Mouse (Mus musculus) kidney, embryonic 15.5 days (tissue): Measurements from ENCODE around the gene Polh. TPM values are rescaled to one million over a fixed set of nuclear protein-coding genes. Genes with fewer than 3 reads are reported as not detected.

Experiments
- ATAC-seq: fragments of 200-750 bp; cut with Nextera tagmentation; replicated peaks from 2 replicates; pipeline ENCODE4 v1.8.0; 2017; ENCODE audit warnings: moderate TSS enrichment; ENCODE audit not compliant: low FRiP score
- H3K27ac ChIP-seq: fragments of 300-500 bp; sonication (generic); 2 replicates; pipeline ENCODE4 v1.5.1; 2015; ENCODE audit warnings: mild to moderate bottlenecking, inconsistent platforms
- H3K27me3 ChIP-seq: fragments of 300-500 bp; sonication (generic); 2 replicates; pipeline ENCODE4 v1.6.1; 2015; ENCODE audit warnings: inconsistent platforms
- H3K36me3 ChIP-seq: fragments of 300-500 bp; sonication (generic); 2 replicates; pipeline ENCODE4 v1.6.1; 2015; ENCODE audit warnings: inconsistent platforms
- H3K4me1 ChIP-seq: fragments of 300-500 bp; sonication (generic); 2 replicates; pipeline ENCODE4 v1.6.1; 2015; ENCODE audit warnings: inconsistent platforms
- H3K4me2 ChIP-seq: fragments of 300-500 bp; sonication (generic); 2 replicates; pipeline ENCODE4 v1.6.1; 2015; ENCODE audit warnings: moderate library complexity, mild to moderate bottlenecking, inconsistent platforms
- H3K4me3 ChIP-seq: fragments of 300-500 bp; sonication (generic); replicated peaks from 2 replicates; pipeline ENCODE4 v1.5.1; 2015; ENCODE audit warnings: mild to moderate bottlenecking, inconsistent platforms
- H3K9ac ChIP-seq: fragments of 300-500 bp; sonication (generic); 2 replicates; pipeline ENCODE4 v1.6.1; 2015; ENCODE audit warnings: mild to moderate bottlenecking, inconsistent platforms
- H3K9me3 ChIP-seq: fragments of 300-500 bp; sonication (generic); replicated peaks from 2 replicates; pipeline ENCODE4 v1.6.1; 2016; ENCODE audit warnings: inconsistent platforms
- WGBS: fragments of 180-500 bp; shearing (Covaris S2); methylation state at CpG from one replicate; pipeline ENCODE4 v1.1.7; 2015; ENCODE audit warnings: mixed read lengths; 5-methylcytosine and 5-hydroxymethylcytosine counted together
- polyA plus RNA-seq: library from polyadenylated mRNA; unstranded; fragments of >200 nt; fragmentation: Nextera tagmentation; extraction: Ambion mirVana; gene quantifications from 2 replicates; pipeline ENCODE4 v1.2.1, GENCODE M21; 2015

The Polh gene
- polyA plus RNA-seq, 1 experiment from 2014 or later = 17.0 TPM

DNA sequence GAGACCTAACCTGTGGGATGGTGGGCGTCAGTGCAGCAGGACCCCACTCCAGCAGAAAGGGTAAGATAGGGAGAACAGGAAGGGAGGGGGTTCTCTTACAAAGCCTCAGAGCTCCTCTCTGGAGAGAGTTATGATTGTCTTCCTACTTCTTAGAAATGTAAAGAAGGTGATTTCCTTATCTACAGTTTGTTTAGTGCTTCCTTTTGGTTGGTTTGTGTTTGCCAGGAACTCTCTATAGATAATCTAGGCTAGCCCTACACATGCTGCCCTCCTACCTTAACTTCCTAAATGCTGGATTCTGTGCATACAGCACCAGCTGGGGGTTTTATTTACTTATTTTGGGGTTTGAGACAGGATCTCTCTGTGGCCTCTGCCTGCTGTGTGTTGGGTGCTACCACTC, 33.6 kb upstream of the Polh start:
- no peak for ATAC-seq
- H3K4me3 ChIP-seq = no peak overlapping the region
- no peaks in the 10 kb centered on the region for H3K4me1 ChIP-seq
- peaks cover 89% of the 10 kb centered on the region for H3K36me3 ChIP-seq
- no peaks in the 10 kb centered on the region for H3K27me3 ChIP-seq
- H3K27ac ChIP-seq = no peak overlapping the region
- WGBS = 92% methylated on average over 1 of the region's 1 CpGs
- H3K4me2 ChIP-seq = no peak overlapping the region
- H3K9me3 ChIP-seq = no peaks in the 10 kb centered on the region
- H3K9ac ChIP-seq = no peak overlapping the region

DNA sequence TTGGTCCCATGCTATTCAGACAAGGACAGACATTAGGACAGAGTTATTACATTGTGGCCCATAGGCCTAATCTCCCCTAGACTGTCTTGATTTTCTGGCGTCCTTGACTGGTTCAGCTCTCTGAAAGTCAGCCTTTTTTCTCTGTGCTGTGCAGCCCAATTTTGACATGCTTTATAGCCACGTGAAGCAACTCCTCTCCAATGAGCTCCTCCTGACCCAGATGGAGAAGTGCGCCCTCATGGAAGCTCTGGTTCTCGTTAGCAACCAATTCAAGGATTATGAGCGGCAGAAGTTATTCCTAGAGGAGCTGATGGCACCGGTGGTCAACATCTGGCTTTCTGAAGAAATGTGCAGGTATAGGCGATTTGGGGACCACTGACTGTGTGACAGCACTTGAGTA, 25.1 kb upstream of the Polh start:
- no peak for ATAC-seq
- H3K27ac ChIP-seq = no peak overlapping the region
- WGBS = 91% methylated on average over 7 of the region's 7 CpGs

DNA sequence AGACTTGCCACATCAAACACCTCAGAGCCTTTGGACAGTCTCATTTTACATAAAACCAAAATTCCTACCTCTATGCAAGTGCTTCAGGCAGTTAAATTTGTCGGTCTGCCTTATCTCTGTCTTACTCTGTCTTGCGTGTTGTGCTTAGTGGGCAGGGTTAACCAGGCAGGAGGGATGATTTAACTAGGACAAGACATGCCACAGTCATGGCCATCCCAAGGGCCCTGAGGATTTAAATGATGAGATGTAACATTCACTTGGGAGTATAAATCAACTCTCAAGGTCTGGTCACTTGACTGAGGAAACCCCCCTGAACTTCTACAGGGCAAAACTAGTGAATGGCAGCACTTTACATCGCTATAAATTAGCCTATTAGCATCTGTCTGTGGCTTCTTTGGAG, 19.2 kb upstream of the Polh start:
- Histone ChIP-seq H3K4me3 (no peak overlapping the region), H3K9ac (no peak overlapping the region), H3K4me2 (no peak overlapping the region), H3K36me3 (peaks cover 100% of the 10 kb centered on the region), H3K4me1 (no peaks in the 10 kb centered on the region), H3K9me3 (no peaks in the 10 kb centered on the region), H3K27ac (no peak overlapping the region), H3K27me3 (no peaks in the 10 kb centered on the region)
- no peak for ATAC-seq
- WGBS = 85% methylated on average over 3 of the region's 3 CpGs

More for the DNA sequence above, 25.1 kb upstream of the Polh start:
- H3K4me3 ChIP-seq = no peak overlapping the region
- H3K9me3 ChIP-seq = no peaks in the 10 kb centered on the region
- H3K4me2 ChIP-seq = no peak overlapping the region
- peaks cover 97% of the 10 kb centered on the region for H3K36me3 ChIP-seq
- H3K4me1 ChIP-seq = no peaks in the 10 kb centered on the region
- no peaks in the 10 kb centered on the region for H3K27me3 ChIP-seq
- H3K9ac ChIP-seq = no peak overlapping the region

DNA sequence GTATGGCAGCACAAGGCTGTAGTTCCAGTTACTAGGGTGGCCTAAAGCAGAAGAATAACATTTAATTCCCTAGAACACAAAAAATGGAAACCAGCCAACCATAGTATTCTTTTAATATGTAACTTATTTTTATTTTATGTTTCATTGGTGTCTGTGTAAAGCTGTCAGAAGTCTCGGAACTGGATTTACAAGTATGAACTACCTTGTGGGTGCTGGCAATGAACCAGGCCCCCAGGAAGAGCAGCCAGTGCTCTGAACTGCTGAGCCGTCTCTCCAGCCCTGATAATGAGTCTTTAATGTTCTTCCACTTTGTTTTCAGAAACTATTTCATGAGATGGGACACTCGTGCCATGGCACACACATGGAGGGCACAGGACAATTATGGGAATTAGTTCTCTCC, 8.1 kb upstream of the Polh start:
- peaks cover 98% of the 10 kb centered on the region for H3K36me3 ChIP-seq
- 0 out of 2 replicates have a peak overlapping the region, but pooled peaks have one; percentile 15 for H3K27ac ChIP-seq
- no peaks in the 10 kb centered on the region for H3K4me1 ChIP-seq
- H3K4me3 ChIP-seq = no peak overlapping the region
- no peaks in the 10 kb centered on the region for H3K9me3 ChIP-seq
- no peaks in the 10 kb centered on the region for H3K27me3 ChIP-seq
- WGBS = 75% methylated on average over 3 of the region's 3 CpGs
- 0 out of 2 replicates have a peak, but pooled peaks have one; percentile 52 for ATAC-seq
- H3K4me2 ChIP-seq = no peak overlapping the region
- H3K9ac ChIP-seq = no peak overlapping the region

DNA sequence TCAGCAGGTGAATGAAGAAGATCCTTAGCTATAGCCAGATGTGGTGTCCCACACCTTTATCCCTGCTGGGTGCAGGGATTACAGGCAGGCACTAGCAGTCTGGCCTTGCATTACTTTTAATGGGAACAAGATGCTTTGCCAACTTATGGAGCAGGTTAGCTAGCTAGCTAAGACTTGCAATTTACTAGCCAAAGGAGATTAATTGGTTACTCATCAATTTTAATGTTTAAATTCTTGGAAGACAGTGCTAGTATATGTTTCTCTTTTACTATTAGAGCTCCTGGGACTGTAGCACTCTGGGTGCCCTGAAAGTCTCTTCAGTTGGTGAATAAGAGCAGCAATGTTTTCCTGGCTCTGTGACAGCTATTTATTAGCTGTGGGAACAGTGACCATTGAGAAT, 4.2 kb upstream of the Polh start:
- Histone ChIP-seq H3K27me3 (no peaks in the 10 kb centered on the region), H3K4me3 (no peak overlapping the region), H3K4me1 (peaks cover 14% of the 10 kb centered on the region), H3K27ac (no peak overlapping the region), H3K9me3 (no peaks in the 10 kb centered on the region), H3K9ac (no peak overlapping the region), H3K4me2 (no peak overlapping the region), H3K36me3 (peaks cover 70% of the 10 kb centered on the region)
- no peak for ATAC-seq

DNA sequence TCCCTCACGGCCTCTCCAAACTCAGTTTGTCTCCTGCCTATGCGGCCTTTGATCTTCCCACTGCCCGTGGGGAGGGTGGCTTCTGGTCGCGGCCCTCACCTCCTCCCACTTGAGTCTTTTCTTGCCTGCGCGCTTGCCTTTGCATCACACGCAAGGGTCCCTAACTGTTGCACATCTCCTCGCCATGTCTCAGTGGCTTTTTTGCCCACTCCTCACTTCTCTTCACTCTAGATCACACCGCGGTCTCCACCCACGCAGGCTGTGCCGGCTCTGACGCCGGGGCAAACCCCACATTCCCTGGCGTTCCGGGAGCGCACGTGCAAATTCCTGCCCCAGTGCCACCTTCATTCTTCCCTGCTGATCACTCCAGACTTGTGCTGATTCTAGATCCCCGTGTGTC, 633 bp upstream of the Polh start:
- Histone ChIP-seq H3K9me3 (no peaks in the 10 kb centered on the region), H3K4me2 (peak overlapping the region; percentile 82), H3K36me3 (peaks cover 53% of the 10 kb centered on the region), H3K27me3 (no peaks in the 10 kb centered on the region), H3K27ac (peak overlapping the region; percentile 85), H3K4me1 (peaks cover 23% of the 10 kb centered on the region), H3K9ac (peak overlapping the region; percentile 89), H3K4me3 (peak overlapping the region; percentile 78)
- ATAC-seq = peak; percentile 16; the same call in 1 of the 2 replicates
- WGBS = under 1% methylated on average over 20 of the region's 20 CpGs

DNA sequence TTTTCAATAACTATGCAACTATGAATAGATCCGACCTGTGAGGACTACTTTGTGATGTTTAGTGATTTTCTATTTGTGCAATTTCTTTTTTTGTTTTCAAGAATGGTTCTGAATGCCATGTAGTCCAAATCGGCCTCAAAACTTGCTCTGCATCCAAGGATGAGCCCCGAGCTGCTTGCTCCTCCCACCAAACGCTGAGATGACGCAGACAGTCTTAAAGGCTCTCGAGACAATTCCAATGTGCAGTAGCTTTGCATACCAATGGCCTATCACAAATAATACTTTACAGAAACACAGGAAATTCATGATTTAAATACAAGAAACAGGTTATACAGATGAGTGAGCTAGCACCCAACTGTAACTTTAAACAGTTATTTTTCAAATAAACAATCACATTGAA, 1.3 kb downstream of the Polh start:
- H3K4me1 ChIP-seq = peaks cover 23% of the 10 kb centered on the region
- WGBS = 68% methylated on average over 6 of the region's 6 CpGs
- H3K27ac ChIP-seq = no peak overlapping the region
- peak overlapping the region; percentile 74 for H3K4me2 ChIP-seq
- H3K9me3 ChIP-seq = no peaks in the 10 kb centered on the region
- ATAC-seq = no peak
- H3K4me3 ChIP-seq = peak overlapping the region; percentile 78
- H3K36me3 ChIP-seq = peaks cover 53% of the 10 kb centered on the region
- 0 out of 2 replicates have a peak overlapping the region, but pooled peaks have one; percentile 89 for H3K9ac ChIP-seq
- no peaks in the 10 kb centered on the region for H3K27me3 ChIP-seq

DNA sequence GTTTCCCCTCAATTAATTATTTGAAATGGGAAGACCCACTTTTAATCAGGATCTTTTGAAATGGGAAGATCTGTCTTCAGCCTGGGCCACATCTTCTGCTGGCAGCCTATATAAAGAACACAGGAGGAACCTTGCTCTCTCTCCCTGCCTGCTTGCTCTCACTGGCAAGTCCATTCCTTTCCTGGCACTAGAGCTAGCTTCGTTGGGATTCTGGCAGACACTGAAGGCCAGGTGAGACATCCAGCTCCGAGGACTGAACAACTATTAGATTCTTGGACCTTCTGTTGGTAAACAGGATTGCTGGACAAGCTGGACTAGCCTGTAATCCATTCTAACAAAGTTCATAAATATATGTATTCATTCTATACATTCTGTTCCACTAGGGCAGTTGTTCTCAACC, 13.6 kb downstream of the Polh start:
- H3K36me3 ChIP-seq = peaks cover 93% of the 10 kb centered on the region
- H3K4me1 ChIP-seq = no peaks in the 10 kb centered on the region
- no peak overlapping the region for H3K4me3 ChIP-seq
- no peak overlapping the region for H3K9ac ChIP-seq
- no peak for ATAC-seq
- H3K4me2 ChIP-seq = no peak overlapping the region
- no peaks in the 10 kb centered on the region for H3K27me3 ChIP-seq
- H3K27ac ChIP-seq = no peak overlapping the region
- H3K9me3 ChIP-seq = no peaks in the 10 kb centered on the region
- 87% methylated on average over 2 of the region's 2 CpGs for WGBS

DNA sequence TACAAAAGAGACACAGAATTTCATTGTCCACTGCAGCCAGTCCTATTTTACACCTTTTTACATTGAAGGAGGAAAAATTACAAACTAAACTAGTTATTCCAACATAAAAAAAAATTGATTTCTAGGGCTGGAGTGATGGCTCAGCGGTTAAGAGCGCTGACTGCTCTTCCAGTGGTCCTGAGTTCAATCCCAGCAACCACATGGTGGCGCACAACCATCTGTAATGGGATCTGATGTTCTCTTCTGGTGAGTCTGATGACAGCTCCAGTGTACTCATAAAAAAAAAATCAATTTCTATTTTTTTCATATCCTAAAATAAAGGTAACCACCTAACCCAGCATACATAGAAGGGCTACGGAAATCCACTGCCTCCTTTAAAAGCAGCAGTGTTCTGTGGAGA, 20.2 kb downstream of the Polh start:
- WGBS = 90% methylated on average over 4 of the region's 4 CpGs
- no peak for ATAC-seq
- Histone ChIP-seq H3K9ac (no peak overlapping the region), H3K4me2 (no peak overlapping the region), H3K4me1 (no peaks in the 10 kb centered on the region), H3K27ac (no peak overlapping the region), H3K4me3 (no peak overlapping the region), H3K27me3 (no peaks in the 10 kb centered on the region), H3K9me3 (no peaks in the 10 kb centered on the region), H3K36me3 (peaks cover 97% of the 10 kb centered on the region)

DNA sequence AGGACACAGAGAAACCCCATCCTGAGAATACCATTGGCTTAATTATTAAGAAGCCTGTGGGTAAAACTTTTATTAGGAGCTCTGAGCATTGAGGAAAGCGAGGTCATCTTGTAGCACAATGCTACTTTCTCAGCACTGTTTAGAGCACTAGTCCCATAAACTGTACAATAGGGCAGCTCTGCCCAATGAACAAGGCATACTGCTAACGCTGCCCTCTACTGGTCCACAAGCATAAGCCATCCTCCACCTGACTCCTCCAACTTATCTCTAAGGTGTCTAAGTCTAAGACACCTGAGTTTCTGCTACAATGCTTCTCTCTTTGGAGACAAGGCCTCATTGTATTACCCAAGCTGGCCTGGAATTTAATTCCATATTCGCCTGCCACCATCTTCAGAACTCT, 31.9 kb downstream of the Polh start:
- no peaks in the 10 kb centered on the region for H3K9me3 ChIP-seq
- no peaks in the 10 kb centered on the region for H3K4me1 ChIP-seq
- 81% methylated on average over 3 of the region's 3 CpGs for WGBS
- no peak overlapping the region for H3K4me3 ChIP-seq
- H3K27ac ChIP-seq = no peak overlapping the region
- no peak overlapping the region for H3K9ac ChIP-seq
- ATAC-seq = no peak; the same call in 1 of the 2 replicates
- H3K36me3 ChIP-seq = peaks cover 91% of the 10 kb centered on the region
- no peaks in the 10 kb centered on the region for H3K27me3 ChIP-seq
- no peak overlapping the region for H3K4me2 ChIP-seq

DNA sequence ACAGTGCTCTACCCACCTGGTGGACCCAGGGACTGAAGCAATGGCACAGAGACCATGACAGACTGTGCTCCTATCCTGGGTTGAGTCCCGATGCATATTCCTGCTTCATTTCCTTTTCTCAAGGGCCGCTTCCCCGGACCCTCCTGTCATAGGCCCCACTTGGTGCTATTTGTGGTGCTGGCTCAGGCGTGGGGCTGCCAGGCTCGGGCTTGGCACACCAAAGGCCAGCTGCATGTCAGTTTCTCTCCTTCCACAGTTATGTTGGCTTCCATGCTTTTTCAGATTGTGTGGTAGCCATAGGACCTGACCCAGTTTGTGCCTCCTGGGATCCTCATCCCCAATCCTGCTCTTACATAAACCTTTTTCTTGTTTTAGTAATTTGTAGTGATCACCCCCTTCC, 33.7 kb downstream of the Polh start:
- H3K36me3 ChIP-seq = peaks cover 96% of the 10 kb centered on the region
- H3K9ac ChIP-seq = no peak overlapping the region
- no peak overlapping the region for H3K4me3 ChIP-seq
- no peak overlapping the region for H3K27ac ChIP-seq
- H3K4me2 ChIP-seq = no peak overlapping the region
- H3K4me1 ChIP-seq = no peaks in the 10 kb centered on the region
- H3K9me3 ChIP-seq = no peaks in the 10 kb centered on the region
- ATAC-seq = no peak
- WGBS = 90% methylated on average over 5 of the region's 5 CpGs
- no peaks in the 10 kb centered on the region for H3K27me3 ChIP-seq

DNA sequence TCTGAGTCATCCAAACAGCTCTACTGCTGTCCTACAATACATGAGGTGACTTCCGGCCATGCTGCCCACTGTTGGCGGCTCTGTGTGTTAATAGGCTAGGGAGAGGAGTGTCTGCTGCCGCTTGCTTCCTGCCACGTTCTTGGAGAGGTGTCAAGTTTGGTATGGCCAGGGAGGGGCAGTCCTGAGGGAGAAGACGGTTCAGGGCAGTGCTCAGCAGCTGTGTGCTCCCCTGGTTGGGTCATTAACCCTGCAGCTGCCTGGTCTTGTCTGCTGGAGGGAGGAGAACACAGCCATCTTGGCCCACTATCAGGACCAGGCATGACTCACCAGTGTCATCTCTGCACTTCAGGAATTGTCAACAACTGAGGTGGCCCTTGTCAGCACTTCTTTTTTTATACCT, 34.1 kb downstream of the Polh start:
- Histone ChIP-seq H3K27me3 (no peaks in the 10 kb centered on the region), H3K9ac (no peak overlapping the region), H3K4me3 (no peak overlapping the region), H3K4me2 (no peak overlapping the region), H3K4me1 (peaks cover under 1% of the 10 kb centered on the region; the same call in 1 of the 2 replicates), H3K27ac (peak overlapping the region; percentile 18; the same call in 1 of the 2 replicates), H3K9me3 (no peaks in the 10 kb centered on the region), H3K36me3 (peaks cover 99% of the 10 kb centered on the region)
- 34% methylated on average over 5 of the region's 5 CpGs for WGBS
- peak; percentile 44 for ATAC-seq

DNA sequence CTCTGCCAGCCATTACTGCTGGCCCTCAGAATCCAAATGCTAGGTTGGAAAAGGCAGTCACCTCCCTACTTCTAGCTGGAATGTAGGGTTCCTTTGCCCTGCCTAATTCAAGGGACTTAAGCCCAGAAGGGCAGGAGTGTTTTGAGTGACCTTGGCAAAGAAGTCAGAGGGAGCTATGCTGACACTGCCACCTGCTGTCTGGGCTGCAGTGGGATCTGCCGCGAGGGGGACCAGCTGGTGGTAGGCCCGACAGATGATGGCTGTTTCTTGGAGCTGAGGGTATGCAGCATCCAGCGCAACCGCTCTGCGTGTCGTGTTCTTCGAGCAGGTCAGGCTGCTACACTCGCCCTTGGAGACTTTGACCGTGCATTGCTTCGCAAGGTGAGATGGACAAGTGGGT, 35.4 kb downstream of the Polh start:
- peaks cover 14% of the 10 kb centered on the region for H3K4me1 ChIP-seq
- no peak overlapping the region for H3K4me3 ChIP-seq
- H3K4me2 ChIP-seq = no peak overlapping the region
- 83% methylated on average over 11 of the region's 11 CpGs for whole genome bisulfite sequencing
- no peak overlapping the region for H3K27ac ChIP-seq
- H3K9me3 ChIP-seq = no peaks in the 10 kb centered on the region
- H3K27me3 ChIP-seq = no peaks in the 10 kb centered on the region
- peaks cover 91% of the 10 kb centered on the region for H3K36me3 ChIP-seq
- H3K9ac ChIP-seq = no peak overlapping the region
- ATAC-seq = no peak
